Mouse (Mus musculus) heart, embryonic 15.5 days (tissue): ENCODE measurements around the gene Ccnc. TPM values are rescaled to one million over a fixed set of nuclear protein-coding genes. Genes with fewer than 3 reads are reported as not detected.

Source experiments
- ATAC-seq: fragments of 200-750 bp; cut with Nextera tagmentation; replicated peaks from 2 replicates; pipeline ENCODE4 v1.8.0; 2017; ENCODE audit warnings: low read depth, moderate TSS enrichment; ENCODE audit not compliant: insufficient number of reproducible peaks, insufficient read depth, low FRiP score
- H3K27ac ChIP-seq: fragments of 300-500 bp; sonication (generic); 2 replicates; pipeline ENCODE4 v1.5.1; 2015; ENCODE audit warnings: mild to moderate bottlenecking, inconsistent platforms
- H3K27me3 ChIP-seq: fragments of 300-500 bp; sonication (generic); 2 replicates; pipeline ENCODE4 v1.6.1; 2015; ENCODE audit warnings: inconsistent platforms
- H3K36me3 ChIP-seq: fragments of 300-500 bp; sonication (generic); 2 replicates; pipeline ENCODE4 v1.6.1; 2015; ENCODE audit warnings: mild to moderate bottlenecking, inconsistent platforms
- H3K4me1 ChIP-seq: fragments of 300-500 bp; sonication (generic); replicated peaks from 2 replicates; pipeline ENCODE4 v1.6.1; 2015; ENCODE audit warnings: inconsistent platforms
- H3K4me2 ChIP-seq: fragments of 300-500 bp; sonication (generic); 2 replicates; pipeline ENCODE4 v1.6.1; 2015; ENCODE audit warnings: inconsistent platforms, mild to moderate bottlenecking, moderate library complexity
- H3K4me3 ChIP-seq: fragments of 300-500 bp; sonication (generic); 2 replicates; pipeline ENCODE4 v1.5.1; 2015; ENCODE audit warnings: mild to moderate bottlenecking, inconsistent platforms
- H3K9ac ChIP-seq: fragments of 300-500 bp; sonication (generic); 2 replicates; pipeline ENCODE4 v1.6.1; 2015; ENCODE audit warnings: mild to moderate bottlenecking, inconsistent platforms
- H3K9me3 ChIP-seq: fragments of 300-500 bp; sonication (generic); replicated peaks from 2 replicates; pipeline ENCODE4 v1.6.1; 2016; ENCODE audit warnings: inconsistent platforms
- WGBS: fragments of 180-500 bp; shearing (Covaris S2); methylation state at CpG from one replicate; pipeline ENCODE4 v1.1.7; 2015; ENCODE audit warnings: mixed read lengths; 5-methylcytosine and 5-hydroxymethylcytosine counted together
- polyA plus RNA-seq: library from polyadenylated mRNA; unstranded; fragments of >200 nt; fragmentation: Nextera tagmentation; extraction: Ambion mirVana; gene quantifications from 2 replicates; pipeline ENCODE4 v1.2.1, GENCODE M21; 2015

Gene Ccnc
- polyA plus RNA-seq, 1 experiment from 2014 or later = 25.7 TPM

DNA sequence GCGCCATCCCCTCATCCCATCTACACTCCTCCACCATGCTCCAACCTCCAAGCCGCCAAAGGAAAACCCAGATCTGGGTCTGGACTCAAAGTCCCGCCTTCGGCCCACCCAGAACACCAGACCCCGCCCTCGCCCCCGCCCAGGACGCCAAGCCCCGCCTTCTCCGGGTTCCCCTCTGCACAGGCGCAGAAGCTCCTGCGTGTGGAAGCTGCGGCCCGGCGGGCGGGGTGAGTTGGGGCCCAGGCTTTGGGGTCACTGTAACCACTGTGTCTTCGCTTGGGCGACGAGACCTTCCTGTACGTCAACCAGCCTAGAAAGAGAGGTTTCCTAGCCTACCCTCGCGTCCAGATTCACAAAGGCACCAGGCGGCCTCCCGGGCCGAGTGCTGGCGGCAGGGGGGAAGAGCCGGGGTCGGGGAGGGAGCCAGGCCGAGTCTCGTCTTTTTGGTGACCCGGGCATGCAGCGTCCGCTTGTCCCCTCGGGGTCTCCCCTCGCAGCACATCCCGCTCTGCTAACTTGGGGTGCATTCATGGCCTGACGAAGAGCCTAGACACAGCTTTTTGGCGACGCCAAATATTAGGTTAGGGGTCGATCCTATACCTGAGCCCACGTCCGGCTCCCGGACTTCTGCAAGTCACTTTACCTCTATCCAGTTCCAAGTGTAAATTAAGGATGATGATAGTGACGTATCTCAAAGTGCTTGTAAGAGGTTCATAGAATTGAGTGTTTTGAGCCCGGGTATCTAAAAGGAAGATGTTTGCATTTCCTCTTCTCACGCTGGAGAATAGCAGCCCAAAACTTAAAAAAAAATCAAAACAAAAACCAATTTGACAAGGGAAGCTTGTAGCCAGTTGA is 48.8 kb downstream of the Ccnc start:
- Histone ChIP-seq H3K27me3 (no peaks in the 10 kb centered on the region), H3K4me2 (peak overlapping the region; percentile 77), H3K4me3 (peak overlapping the region; percentile 78), H3K27ac (peak overlapping the region; percentile 51; the same call in 1 of the 2 replicates), H3K9me3 (no peaks in the 10 kb centered on the region), H3K9ac (peak overlapping the region; percentile 79), H3K4me1 (peaks cover 12% of the 10 kb centered on the region), H3K36me3 (no peaks in the 10 kb centered on the region; the same call in 1 of the 2 replicates)
- peak; percentile 96 for ATAC-seq
- under 1% methylated on average over 46 of the region's 46 CpGs for WGBS

DNA sequence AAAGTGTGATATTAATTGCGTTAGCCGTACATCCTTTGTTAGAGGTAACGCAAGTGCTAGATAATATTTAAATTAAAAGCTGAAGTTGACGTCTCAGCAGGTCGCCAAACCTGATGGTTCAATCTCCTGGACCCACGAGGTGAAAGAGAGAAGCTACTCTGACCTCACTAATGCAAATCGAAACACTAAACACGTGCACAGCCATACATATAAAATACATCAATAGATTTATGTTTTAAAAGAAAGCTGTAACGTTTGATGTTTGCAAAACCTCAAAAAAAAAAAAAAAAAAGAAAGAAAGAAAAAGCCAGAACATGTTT is 49.4 kb downstream of the Ccnc start:
- H3K4me2 ChIP-seq = peak overlapping the region; percentile 77
- H3K4me1 ChIP-seq = peaks cover 12% of the 10 kb centered on the region
- H3K27me3 ChIP-seq = no peaks in the 10 kb centered on the region
- no peaks in the 10 kb centered on the region for H3K9me3 ChIP-seq
- 6% methylated on average over 9 of the region's 9 CpGs for WGBS
- peak overlapping the region; percentile 79 for H3K9ac ChIP-seq
- no peak overlapping the region for H3K27ac ChIP-seq
- H3K4me3 ChIP-seq = peak overlapping the region; percentile 78
- ATAC-seq = no peak
- H3K36me3 ChIP-seq = peaks cover 2% of the 10 kb centered on the region; the same call in 1 of the 2 replicates

DNA sequence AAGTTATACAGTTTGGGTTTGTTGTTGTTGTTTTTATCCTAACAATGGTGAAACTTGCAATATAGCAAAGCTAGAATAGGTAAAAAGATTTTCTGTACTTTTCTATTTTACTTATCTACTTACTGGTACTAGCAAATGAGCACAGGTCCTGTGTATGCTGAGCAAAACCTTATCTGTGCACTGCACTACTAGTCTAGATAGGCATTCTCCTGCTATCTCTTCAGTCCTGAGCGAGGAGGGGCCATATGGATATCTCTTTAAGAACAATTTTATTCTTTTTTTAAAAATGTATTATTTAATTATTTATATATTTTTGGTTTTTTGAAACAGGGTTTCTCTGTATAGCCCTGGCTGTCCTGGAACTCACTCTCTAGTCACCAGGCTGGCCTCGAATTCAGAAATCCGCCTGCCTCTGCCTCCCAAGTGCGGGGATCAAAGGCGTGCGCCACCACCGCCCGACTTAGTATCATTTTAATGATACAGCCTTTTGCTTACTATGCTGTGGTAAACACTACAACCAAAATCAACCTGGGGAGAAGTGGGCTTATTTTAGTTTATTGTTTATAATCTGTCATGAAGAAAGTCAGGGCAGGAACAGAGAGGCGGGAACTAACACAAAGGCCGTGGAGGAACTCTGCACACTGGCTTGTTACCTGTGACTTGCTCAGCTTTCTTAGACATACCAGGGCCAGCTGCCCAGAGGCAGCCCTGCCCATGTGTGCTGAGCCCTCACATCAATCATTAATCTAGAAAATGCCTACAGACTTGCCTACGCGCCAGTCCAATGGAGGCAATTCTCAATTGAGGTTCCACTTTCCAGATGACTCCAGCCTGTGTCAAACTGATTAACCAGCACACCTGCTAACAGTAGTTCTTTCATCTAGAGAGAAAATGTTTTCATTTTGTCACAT is 53.6 kb downstream of the Ccnc start:
- WGBS = 93% methylated on average over 12 of the region's 12 CpGs
- Histone ChIP-seq H3K9me3 (no peaks in the 10 kb centered on the region), H3K4me2 (no peak overlapping the region), H3K4me1 (peaks cover 8% of the 10 kb centered on the region), H3K36me3 (peaks cover 33% of the 10 kb centered on the region), H3K9ac (no peak overlapping the region), H3K27ac (no peak overlapping the region), H3K27me3 (no peaks in the 10 kb centered on the region), H3K4me3 (no peak overlapping the region)
- no peak for ATAC-seq

DNA sequence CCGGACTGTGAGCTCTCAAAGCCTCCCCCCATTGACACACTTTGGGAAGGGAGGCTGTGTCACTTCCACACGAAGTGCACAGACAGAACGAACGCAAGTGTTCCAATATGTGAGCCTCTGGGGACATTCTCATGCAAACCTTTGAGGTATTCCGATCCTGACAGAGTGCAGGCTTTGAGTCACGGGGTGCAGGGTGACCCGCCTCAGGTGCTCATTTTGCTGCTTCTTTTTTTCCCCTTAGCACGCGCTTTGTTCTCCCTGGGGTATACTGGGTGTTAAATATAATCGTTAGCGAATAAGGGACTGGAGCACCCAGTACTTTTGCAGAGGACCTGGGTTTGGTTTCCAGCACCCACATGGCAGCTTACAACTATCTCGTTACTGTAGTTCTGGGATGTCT is 58.8 kb downstream of the Ccnc start:
- Histone ChIP-seq H3K27me3 (no peaks in the 10 kb centered on the region), H3K4me1 (no peaks in the 10 kb centered on the region), H3K9ac (no peak overlapping the region), H3K9me3 (no peaks in the 10 kb centered on the region), H3K4me3 (no peak overlapping the region), H3K27ac (no peak overlapping the region), H3K36me3 (peaks cover 45% of the 10 kb centered on the region), H3K4me2 (no peak overlapping the region)
- 93% methylated on average over 12 of the region's 12 CpGs for WGBS
- no peak for ATAC-seq

DNA sequence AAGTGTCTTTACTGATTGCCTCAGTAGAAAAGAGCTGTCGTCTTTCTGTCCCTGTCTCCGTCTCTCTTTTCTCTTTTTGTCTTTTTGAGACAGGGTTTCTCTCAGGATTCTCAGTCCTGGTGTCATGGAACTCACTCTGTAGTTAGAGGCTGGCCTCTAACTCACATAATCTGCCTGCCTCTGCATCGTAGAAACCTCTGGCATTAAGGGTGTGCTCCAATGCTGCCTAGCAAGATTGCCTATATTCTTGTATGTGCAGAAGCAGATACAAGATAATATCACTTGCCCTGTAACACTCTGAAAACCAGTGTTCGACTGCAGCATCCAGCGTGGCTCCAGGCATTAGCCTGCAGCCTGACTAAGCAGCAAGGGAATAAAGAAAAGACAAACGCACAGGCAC is 61.4 kb downstream of the Ccnc start:
- Histone ChIP-seq H3K4me3 (no peak overlapping the region), H3K9ac (no peak overlapping the region), H3K27ac (no peak overlapping the region), H3K4me2 (no peak overlapping the region), H3K9me3 (no peaks in the 10 kb centered on the region), H3K4me1 (no peaks in the 10 kb centered on the region), H3K27me3 (no peaks in the 10 kb centered on the region), H3K36me3 (peaks cover 36% of the 10 kb centered on the region)
- WGBS = 82% methylated on average over 6 of the region's 6 CpGs
- ATAC-seq = no peak

DNA sequence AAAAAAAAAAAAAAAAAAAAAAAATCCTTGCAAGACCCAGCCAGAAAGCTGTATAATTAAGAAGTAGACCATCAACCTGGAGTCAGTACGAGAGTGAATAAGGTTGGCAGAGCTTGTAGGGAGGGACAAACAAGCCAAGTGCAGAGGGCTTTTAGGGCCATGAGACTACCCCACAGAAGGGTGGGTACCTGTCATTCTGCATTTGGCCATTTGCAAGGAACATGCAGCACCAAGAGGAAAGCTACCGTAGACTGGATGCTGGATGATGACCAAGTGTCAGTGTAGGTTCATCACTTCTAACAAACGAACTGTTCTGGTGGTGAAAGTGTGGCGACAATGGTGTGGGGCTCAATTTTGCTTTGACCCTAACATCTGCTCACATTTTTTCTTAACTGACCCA is 62.3 kb downstream of the Ccnc start:
- Histone ChIP-seq H3K9me3 (no peaks in the 10 kb centered on the region), H3K27ac (no peak overlapping the region), H3K36me3 (peaks cover 27% of the 10 kb centered on the region), H3K27me3 (no peaks in the 10 kb centered on the region), H3K4me3 (no peak overlapping the region), H3K4me1 (no peaks in the 10 kb centered on the region), H3K9ac (no peak overlapping the region), H3K4me2 (no peak overlapping the region)
- ATAC-seq = no peak
- WGBS = 77% methylated on average over 4 of the region's 4 CpGs

DNA sequence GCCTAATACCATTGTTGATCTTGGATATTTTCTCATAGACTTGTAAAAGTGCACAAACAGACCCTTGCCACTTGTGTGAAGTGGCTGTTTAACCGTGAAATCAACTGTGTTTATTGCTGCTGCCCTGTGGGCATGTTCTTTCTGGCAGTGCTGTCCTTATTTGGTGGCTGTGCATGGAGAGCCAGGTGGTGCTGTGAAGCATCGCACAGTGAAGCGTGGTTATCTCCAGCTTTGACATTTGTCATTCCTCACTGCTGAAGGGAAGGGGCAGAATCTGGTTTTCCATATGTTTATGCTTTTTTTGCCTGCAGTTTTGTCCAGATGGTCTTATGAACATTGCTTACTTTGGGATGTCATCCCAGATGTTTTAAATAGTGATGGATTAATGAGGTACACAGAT is 66.1 kb downstream of the Ccnc start:
- Histone ChIP-seq H3K4me1 (no peaks in the 10 kb centered on the region), H3K4me2 (no peak overlapping the region), H3K9ac (no peak overlapping the region), H3K9me3 (no peaks in the 10 kb centered on the region), H3K27me3 (no peaks in the 10 kb centered on the region), H3K36me3 (peaks cover 16% of the 10 kb centered on the region; the same call in 1 of the 2 replicates), H3K27ac (no peak overlapping the region), H3K4me3 (no peak overlapping the region)
- WGBS = 31% methylated on average over 3 of the region's 3 CpGs
- ATAC-seq = no peak

DNA sequence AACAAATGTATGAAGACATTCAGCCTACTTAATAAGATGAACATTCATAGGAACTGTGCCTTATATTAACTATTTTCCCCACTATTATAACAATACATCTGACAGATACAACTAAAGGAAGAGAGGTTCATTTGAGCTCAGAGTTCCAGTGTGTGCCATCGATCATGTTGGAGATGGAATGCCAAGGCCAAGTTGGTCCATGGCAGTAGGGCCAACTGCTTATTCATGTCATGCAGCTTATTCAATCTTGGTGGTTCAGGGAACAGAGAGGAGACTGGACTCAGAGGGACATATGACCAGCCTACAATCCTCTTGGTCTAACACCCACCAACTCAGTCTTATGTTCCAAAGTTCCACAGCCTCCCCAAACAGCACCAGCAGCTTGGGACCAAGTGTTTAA is 73.5 kb downstream of the Ccnc start:
- peaks cover 39% of the 10 kb centered on the region for H3K36me3 ChIP-seq

DNA sequence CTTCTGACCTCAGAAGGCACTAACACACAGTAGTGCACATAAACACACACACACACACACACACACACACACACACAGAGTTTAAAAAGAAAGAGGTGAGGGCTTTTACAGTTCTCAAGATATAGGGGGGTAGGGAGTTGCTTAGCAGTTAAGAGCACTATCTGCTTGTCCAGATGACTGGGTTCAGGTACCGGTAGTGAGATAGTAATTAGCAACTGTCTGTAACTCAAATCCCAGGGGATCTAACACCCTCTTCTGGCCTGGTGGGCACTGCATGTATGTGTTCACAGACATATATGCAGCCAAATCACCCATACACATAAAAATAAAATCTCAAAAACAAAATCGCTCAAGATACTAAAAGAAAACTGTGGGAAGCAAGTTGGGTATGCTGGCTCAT is 74.1 kb downstream of the Ccnc start:
- H3K4me3 ChIP-seq = no peak overlapping the region
- peaks cover 41% of the 10 kb centered on the region for H3K36me3 ChIP-seq
- ATAC-seq = no peak
- no peaks in the 10 kb centered on the region for H3K9me3 ChIP-seq
- no peak overlapping the region for H3K9ac ChIP-seq
- no peak overlapping the region for H3K4me2 ChIP-seq
- WGBS = 85% methylated on average over 2 of the region's 2 CpGs
- no peaks in the 10 kb centered on the region for H3K27me3 ChIP-seq
- H3K4me1 ChIP-seq = no peaks in the 10 kb centered on the region
- no peak overlapping the region for H3K27ac ChIP-seq

More for the DNA sequence above, 73.5 kb downstream of the Ccnc start:
- no peaks in the 10 kb centered on the region for H3K4me1 ChIP-seq
- no peak overlapping the region for H3K9ac ChIP-seq
- no peaks in the 10 kb centered on the region for H3K27me3 ChIP-seq
- no peak overlapping the region for H3K4me2 ChIP-seq
- no peak overlapping the region for H3K27ac ChIP-seq
- WGBS = 95% methylated on average over 1 of the region's 1 CpGs
- no peak overlapping the region for H3K4me3 ChIP-seq
- ATAC-seq = no peak
- no peaks in the 10 kb centered on the region for H3K9me3 ChIP-seq

DNA sequence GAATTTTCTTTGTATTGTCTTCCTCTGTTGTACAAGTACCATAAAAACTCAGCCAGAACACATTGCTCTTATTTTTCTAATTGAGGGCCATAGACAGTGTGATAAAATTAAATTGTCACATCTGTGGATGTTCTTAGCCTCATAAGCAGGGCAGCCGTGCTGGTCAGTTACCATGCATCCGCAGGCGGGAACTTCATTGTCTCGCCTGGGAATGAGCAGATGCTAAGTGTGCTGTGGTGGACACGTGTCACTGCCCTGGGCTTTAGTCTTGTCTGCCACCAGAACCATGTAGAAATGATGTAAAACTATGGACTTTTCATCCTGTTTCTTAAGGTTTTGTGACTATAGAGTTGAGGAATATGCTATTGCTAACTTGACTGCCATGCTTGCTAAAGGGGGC is 79.7 kb downstream of the Ccnc start:
- Histone ChIP-seq H3K4me2 (no peak overlapping the region), H3K9me3 (no peaks in the 10 kb centered on the region), H3K9ac (no peak overlapping the region), H3K27me3 (no peaks in the 10 kb centered on the region), H3K4me1 (no peaks in the 10 kb centered on the region), H3K4me3 (no peak overlapping the region), H3K36me3 (peaks cover 36% of the 10 kb centered on the region), H3K27ac (no peak overlapping the region)
- no peak for ATAC-seq
- WGBS = 74% methylated on average over 5 of the region's 5 CpGs
